Mouse (Mus musculus): ENCODE data around the gene Olfr631.
"Not testable (repeated sequence)": the region's sequence is repeated elsewhere in the genome, so short reads cannot be mapped to it uniquely, and the experiment has no call there.

The Olfr631 gene

DNA sequence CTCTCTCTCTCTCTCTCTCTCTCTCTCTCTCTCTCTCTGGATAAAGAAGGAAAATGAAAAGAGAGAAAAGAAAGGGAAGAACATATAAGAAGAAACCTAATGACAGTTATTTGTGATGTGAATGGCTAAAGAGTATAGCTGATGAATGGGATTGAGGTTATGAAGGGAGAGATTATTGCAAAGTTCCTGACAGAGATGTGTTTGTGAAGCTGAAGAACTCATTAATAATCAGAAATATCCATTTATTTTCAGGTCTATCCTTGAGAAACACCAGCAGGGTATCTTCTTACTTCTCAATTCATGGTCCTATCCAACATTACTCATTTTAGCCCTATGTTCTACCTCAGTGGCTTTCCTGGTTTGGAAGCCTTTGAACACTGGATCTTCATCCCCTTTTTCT is at the start of gene Olfr631:
Gene Olfr631, plus strand, starts transcription at position 301 of the 400 bp plus-strand sequence.
- no peak for DNase-seq (ENCODE audit: low read depth)

- no peak for DNase-seq (ENCODE audit: low read depth)
Measured at GRCm38 (mm10) chr7:103886152-103886551, 42.5 kb upstream of the Olfr631 start, which contains the start of gene Olfr66. Gene Olfr66 (minus strand): TSS chr7:103886252.

DNA sequence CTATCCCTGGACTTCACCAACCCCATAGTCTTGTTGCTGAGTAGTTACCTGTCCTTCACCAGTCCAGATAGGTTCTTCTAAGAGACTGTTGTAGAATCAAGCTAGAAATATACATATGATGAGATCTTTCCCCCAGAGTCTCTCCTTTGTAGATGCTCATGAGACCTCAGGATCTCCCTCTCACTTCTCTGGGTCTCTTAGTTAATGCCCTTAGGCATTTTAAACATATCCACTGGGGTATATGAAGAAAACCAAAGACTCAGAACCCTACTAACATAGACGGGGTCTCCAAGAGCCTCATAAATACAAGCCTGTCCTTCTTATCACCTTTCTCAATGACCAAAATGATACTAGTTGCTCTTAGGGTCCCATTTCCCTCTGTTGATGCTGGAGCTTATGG is 34.2 kb upstream of the Olfr631 start, which contains the start of gene Olfr64:
Gene Olfr64, minus strand, starts transcription at position 101 of the 400 bp plus-strand sequence.
- no peak for DNase-seq (ENCODE audit: low read depth)

DNA sequence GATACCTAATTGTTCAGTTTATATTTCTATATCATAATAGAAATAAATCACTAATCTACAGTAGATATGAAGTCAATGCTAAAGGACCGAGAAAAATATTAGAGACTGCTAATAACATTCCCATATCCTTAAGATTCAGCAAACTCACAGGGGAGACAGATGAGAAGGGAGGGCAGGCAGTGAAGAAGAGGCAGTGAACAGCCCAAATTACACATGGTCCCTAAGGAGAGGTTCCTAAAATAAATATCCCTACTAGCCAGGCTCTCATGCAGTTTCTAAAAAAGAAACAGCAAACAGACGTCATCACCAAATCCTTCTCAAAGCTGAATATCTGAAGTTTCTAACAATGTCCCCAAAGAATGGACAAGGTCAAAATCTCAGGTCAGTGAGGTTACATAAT is 25.4 kb upstream of the Olfr631 start, which contains the start of gene Olfr65:
Gene Olfr65, plus strand, starts transcription at position 301 of the 400 bp plus-strand sequence.
- no peak for DNase-seq (ENCODE audit: low read depth)

DNA sequence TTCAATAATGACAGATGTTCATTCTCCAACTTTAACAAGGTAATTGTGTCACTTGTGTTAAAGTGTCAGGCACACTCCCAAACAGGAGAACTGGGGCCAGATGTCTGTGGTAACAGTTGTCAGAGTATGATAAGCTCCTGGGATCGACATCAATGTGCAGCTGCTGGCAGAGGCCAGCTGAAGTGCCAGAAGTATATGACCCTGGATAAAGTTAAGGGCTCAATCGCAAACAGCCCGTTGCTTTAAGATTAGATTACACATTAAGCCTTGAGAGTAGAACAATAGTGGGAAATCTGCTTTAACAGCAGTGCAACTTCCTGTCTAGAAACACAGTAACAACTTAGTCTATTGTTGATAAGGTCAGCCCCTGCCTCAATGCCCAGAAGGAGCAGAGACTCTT is 18.6 kb upstream of the Olfr631 start:
- no peak for DNase-seq (ENCODE audit: low read depth)

- peak; percentile 2 for DNase-seq (ENCODE audit: low read depth)
Measured at GRCm38 (mm10) chr7:103912969-103913511, 15.6 kb upstream of the Olfr631 start.

- no peak for DNase-seq (ENCODE audit: low read depth)
Measured at GRCm38 (mm10) chr7:103915338-103915737, 13.3 kb upstream of the Olfr631 start.

DNA sequence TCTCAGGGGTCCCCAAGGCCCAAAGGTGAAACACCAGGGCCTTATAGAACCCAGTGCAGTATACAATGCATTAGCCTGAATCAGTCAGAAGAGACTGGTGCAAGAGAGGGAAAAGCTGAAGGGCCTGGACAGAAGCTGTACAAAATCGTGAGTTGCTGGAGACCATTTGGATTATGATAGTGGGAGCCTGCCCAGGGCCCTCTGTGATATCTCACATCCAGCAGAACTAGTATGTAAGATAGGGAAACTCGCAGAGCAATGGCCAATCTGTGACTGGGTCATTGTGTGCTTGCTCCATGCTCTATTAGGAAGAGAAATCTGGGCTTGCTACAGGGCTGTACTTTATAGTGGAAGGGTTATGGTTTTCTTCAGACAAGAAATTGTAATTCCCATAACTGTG is 5.6 kb downstream of the Olfr631 start, which contains the start of gene Olfr632:
Gene Olfr632, plus strand, starts transcription at position 84 of the 400 bp plus-strand sequence.
- DNase-seq (ENCODE audit: low read depth), result no peak

DNA sequence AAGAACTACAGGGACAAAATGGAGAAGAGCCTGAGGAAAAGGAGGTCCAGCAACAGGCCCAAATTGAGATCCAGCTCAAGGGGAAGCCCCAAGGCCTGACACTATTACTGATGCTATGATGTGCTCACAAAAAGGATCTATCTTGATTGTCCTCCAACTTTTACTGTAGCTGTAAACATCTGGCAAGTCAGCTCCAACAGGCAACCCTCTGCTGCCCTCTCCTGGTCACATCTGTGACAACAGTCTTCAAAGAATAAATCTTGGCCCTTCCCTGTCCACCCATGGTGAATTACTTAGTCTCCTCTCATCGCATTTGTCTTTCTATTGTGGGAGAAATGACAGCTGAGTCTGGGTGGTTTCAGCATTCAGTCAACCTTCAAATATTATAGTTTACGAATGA is 14.1 kb downstream of the Olfr631 start:
- DNase-seq (ENCODE audit: low read depth), result peak; percentile 59

DNA sequence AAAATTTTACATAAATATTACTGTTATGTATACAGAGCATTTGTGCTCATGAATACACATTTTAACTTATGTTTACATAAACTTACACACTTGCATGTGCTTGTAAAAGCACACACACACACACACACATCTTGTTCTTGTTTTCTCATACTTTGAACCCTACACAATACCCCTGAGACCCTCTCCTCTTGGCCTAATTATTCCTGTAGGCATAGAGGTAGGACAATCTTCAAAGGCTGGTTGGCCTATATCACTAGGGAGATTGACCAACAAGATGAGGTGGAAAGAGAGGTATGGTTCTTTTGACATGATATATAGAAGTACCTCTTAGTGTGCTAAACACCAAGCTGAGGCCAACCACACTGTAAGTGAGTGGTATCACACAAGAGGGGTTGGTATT is 15.5 kb downstream of the Olfr631 start, which contains the start of gene Olfr633:
Gene Olfr633, plus strand, starts transcription at position 301 of the 400 bp plus-strand sequence.
- DNase-seq (ENCODE audit: low read depth), result no peak

DNA sequence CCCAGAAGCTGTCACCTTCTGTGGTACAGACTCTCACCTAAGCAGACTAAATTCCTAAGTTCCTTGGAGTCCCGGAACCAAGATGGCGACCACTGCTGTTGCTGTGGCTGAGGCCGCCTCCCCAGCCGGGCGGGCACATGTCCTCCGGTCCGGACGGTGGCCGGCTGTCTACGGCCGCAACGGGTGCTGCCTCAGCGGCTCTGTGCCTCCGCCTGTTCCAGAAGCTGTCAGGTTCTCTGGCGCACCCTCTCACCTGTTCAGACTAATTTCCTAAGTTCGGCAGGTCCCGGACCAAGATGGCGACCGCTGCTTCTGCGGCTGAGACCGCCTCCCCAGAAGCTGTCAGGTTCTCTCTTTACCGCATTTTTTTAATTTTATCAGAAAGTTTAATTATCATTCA is 38.2 kb downstream of the Olfr631 start:
- DNase-seq (ENCODE audit: low read depth), result not testable (repeated sequence)

GRCm38 (mm10) chr7:103970852-103971251 is 42.2 kb downstream of the Olfr631 start, which contains the start of gene Olfr635:
Gene Olfr635 (plus strand): TSS chr7:103971152.
- no peak for DNase-seq (ENCODE audit: low read depth)

DNA sequence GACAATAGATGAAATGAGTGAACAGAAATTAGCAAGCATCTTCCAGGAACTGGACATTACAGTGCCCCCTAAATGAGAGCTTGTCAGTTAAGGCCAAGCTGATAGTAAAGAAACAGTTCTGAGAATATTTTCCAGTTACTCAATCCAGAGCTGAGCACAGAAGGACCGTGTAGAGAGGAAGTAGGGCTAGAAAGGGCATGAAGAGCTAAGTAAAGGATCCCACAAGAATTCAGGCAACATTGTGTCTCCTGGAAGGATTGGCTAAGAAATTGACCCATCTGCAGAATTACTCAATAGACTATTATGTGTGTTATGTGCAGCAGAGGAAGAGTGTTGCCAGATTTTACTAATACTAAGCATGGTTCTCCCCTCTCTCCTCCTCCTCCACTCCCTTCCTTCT is 43.2 kb downstream of the Olfr631 start:
- DNase-seq (ENCODE audit: low read depth), result no peak
